ENCODE assay signal across 31 mouse cellular contexts in genomic region chr11:108013390-108013789, GRCm38 (mm10).
A peak's percentile ranks its signal among the peaks of the same experiment; 100 is the strongest.
DNase-seq lines count a peak whose midpoint lies in the region; ATAC-seq and TF ChIP-seq lines count a peak whose summit lies in the region.
"Had no signal": no experiment of that assay in that cellular context is flagged by ENCODE, and none has a peak within 500 bp of the region (broad histone marks: within the 10 kb centered on the region; RNA-seq: fewer than 3 reads in every experiment).

No protein-coding gene starts in this region.

- H3K4me1 ChIP-seq in hindbrain, embryonic 14.5 days (replicated peaks; ENCODE audit: control insufficient read depth, insufficient read depth, low read length) = no peaks in the 10 kb centered on the region; the same call in 1 of the 2 replicates
- peaks cover 17% of the 10 kb centered on the region for H3K4me1 ChIP-seq in hindbrain, embryonic 10.5 days (replicated peaks)
- H3K4me1 ChIP-seq in lung, embryonic 14.5 days (ENCODE audit: insufficient read depth) = no peaks in the 10 kb centered on the region
- no peaks in the 10 kb centered on the region for H3K4me1 ChIP-seq in midbrain, embryonic 16.5 days (ENCODE audit: control insufficient read depth, insufficient read depth, low read length)
- H3K4me1 ChIP-seq in midbrain, embryonic 11.5 days (ENCODE audit: control insufficient read depth, insufficient read depth, low read length) = no peaks in the 10 kb centered on the region
- H3K4me1 ChIP-seq: heart, embryonic 15.5 days; liver, embryonic 12.5 days had no signal

- WGBS in hindbrain, embryonic 14.5 days = 52% methylated on average over 5 of the region's 5 CpGs
- 47% methylated on average over 5 of the region's 5 CpGs for WGBS in hindbrain, embryonic 10.5 days
- 39% methylated on average over 5 of the region's 5 CpGs for WGBS in lung, embryonic 14.5 days
- 60% methylated on average over 5 of the region's 5 CpGs for WGBS in midbrain, embryonic 16.5 days
- 63% methylated on average over 5 of the region's 5 CpGs for WGBS in midbrain, embryonic 11.5 days

- H3K4me2 ChIP-seq in hindbrain, embryonic 14.5 days (replicated peaks) = no peak overlapping the region
- no peak overlapping the region for H3K4me2 ChIP-seq in lung, embryonic 14.5 days
- no peak overlapping the region for H3K4me2 ChIP-seq in midbrain, embryonic 16.5 days (ENCODE audit: low read length)
- no peak overlapping the region for H3K4me2 ChIP-seq in midbrain, embryonic 11.5 days
- H3K4me2 ChIP-seq: embryonic facial prominence, embryonic 13.5 days; heart, embryonic 15.5 days; limb, embryonic 13.5 days; liver, embryonic 12.5 days; midbrain, embryonic 13.5 days had no signal

- DNase-seq in hindbrain, embryonic 14.5 days (ENCODE audit: low spot score) = no peak
- no peak for DNase-seq in hindbrain, embryonic 10.5 days (ENCODE audit: low spot score)
- DNase-seq in lung, embryonic 14.5 days = peak; percentile 39
- DNase-seq in lung, postnatal 14 days = no peak
- DNase-seq in midbrain, embryonic 11.5 days (ENCODE audit: low spot score, missing footprints) = no peak
- DNase-seq in mesoderm, embryonic 11.5 days (ENCODE audit: low read depth, low spot score) = peak; percentile 35
- DNase-seq: adrenal gland, postnatal 10 days; B cell, adult 2 months; cerebellum, adult 11-12 months; cerebellum, adult 9-11 months; embryo, embryonic 11 days; gastrocnemius, adult 2 months; kidney, adult 9 months; kidney, postnatal 36 days; liver, postnatal 0 days; right cerebral cortex, adult 18-20 months; spleen, adult 18-20 months; thymus, postnatal 14 days had no signal

- H3K9ac ChIP-seq in hindbrain, embryonic 14.5 days = no peak overlapping the region
- H3K9ac ChIP-seq in lung, embryonic 14.5 days = no peak overlapping the region
- H3K9ac ChIP-seq in midbrain, embryonic 16.5 days (ENCODE audit: low read depth, low read length) = no peak overlapping the region
- H3K9ac ChIP-seq in midbrain, embryonic 11.5 days (ENCODE audit: low read length) = no peak overlapping the region
- H3K9ac ChIP-seq: embryonic facial prominence, embryonic 13.5 days; heart, embryonic 15.5 days; limb, embryonic 13.5 days; liver, embryonic 12.5 days; liver, postnatal 0 days; midbrain, embryonic 13.5 days had no signal

- TF ChIP-seq CTCF in lung, embryonic 14.5 days (IDR thresholded peaks at IDR 0.05; ENCODE audit: low read depth) = no peak

- ATAC-seq in hindbrain, embryonic 14.5 days (ENCODE audit: low FRiP score) = no peak
- peak; percentile 70; the same call in 1 of the 2 replicates for ATAC-seq in lung, embryonic 14.5 days (ENCODE audit: insufficient read depth)
- no peak for ATAC-seq in midbrain, embryonic 16.5 days
- ATAC-seq in midbrain, embryonic 11.5 days (ENCODE audit: low FRiP score) = no peak
- no peak for ATAC-seq in cerebellum, adult (ENCODE audit: insufficient number of reproducible peaks, low FRiP score, low TSS enrichment)
- ATAC-seq: forebrain, embryonic 16.5 days; intestine, embryonic 16.5 days; liver, embryonic 12.5 days; liver, postnatal 0 days; midbrain, embryonic 13.5 days had no signal

- H3K36me3 ChIP-seq in hindbrain, embryonic 14.5 days (replicated peaks; ENCODE audit: control insufficient read depth, insufficient read depth) = no peaks in the 10 kb centered on the region
- no peaks in the 10 kb centered on the region for H3K36me3 ChIP-seq in hindbrain, embryonic 10.5 days
- no peaks in the 10 kb centered on the region for H3K36me3 ChIP-seq in lung, embryonic 14.5 days (ENCODE audit: insufficient read depth)
- H3K36me3 ChIP-seq in midbrain, embryonic 16.5 days (ENCODE audit: control insufficient read depth, insufficient read depth, low read length) = no peaks in the 10 kb centered on the region
- H3K36me3 ChIP-seq in midbrain, embryonic 11.5 days (ENCODE audit: control insufficient read depth, insufficient read depth, low read length) = no peaks in the 10 kb centered on the region
- H3K36me3 ChIP-seq: embryonic facial prominence, embryonic 13.5 days; heart, embryonic 15.5 days; limb, embryonic 13.5 days; liver, embryonic 12.5 days; midbrain, embryonic 13.5 days had no signal

- no peaks in the 10 kb centered on the region for H3K9me3 ChIP-seq in hindbrain, embryonic 14.5 days (ENCODE audit: control insufficient read depth, low read length)
- H3K9me3 ChIP-seq in hindbrain, embryonic 10.5 days = no peaks in the 10 kb centered on the region
- no peaks in the 10 kb centered on the region for H3K9me3 ChIP-seq in lung, embryonic 14.5 days (ENCODE audit: low read depth, low read length)
- no peaks in the 10 kb centered on the region for H3K9me3 ChIP-seq in midbrain, embryonic 16.5 days (replicated peaks; ENCODE audit: control insufficient read depth, low read length, poor library complexity, severe bottlenecking)
- no peaks in the 10 kb centered on the region for H3K9me3 ChIP-seq in midbrain, embryonic 11.5 days (ENCODE audit: control insufficient read depth, low read length)
- H3K9me3 ChIP-seq: embryonic facial prominence, embryonic 13.5 days; heart, embryonic 15.5 days; limb, embryonic 13.5 days; liver, embryonic 12.5 days; midbrain, embryonic 13.5 days had no signal

- H3K4me3 ChIP-seq in hindbrain, embryonic 14.5 days (replicated peaks; ENCODE audit: low read length) = no peak overlapping the region
- H3K4me3 ChIP-seq in hindbrain, embryonic 10.5 days = no peak overlapping the region
- H3K4me3 ChIP-seq in lung, embryonic 14.5 days (ENCODE audit: low read depth, low read length) = no peak overlapping the region
- no peak overlapping the region for H3K4me3 ChIP-seq in midbrain, embryonic 16.5 days (ENCODE audit: low read depth, low read length)
- H3K4me3 ChIP-seq in midbrain, embryonic 11.5 days (ENCODE audit: low read depth, low read length) = no peak overlapping the region
- H3K4me3 ChIP-seq: embryonic facial prominence, embryonic 13.5 days; erythroblast, embryonic 14.5 days; gastrocnemius, adult 2 months; heart, embryonic 15.5 days; layer of hippocampus, adult 2 months; left cerebral cortex, adult 2 months; limb, embryonic 13.5 days; liver, embryonic 12.5 days; midbrain, embryonic 13.5 days had no signal

- H3K27me3 ChIP-seq in hindbrain, embryonic 14.5 days (ENCODE audit: control insufficient read depth, insufficient read depth, low read length) = no peaks in the 10 kb centered on the region
- H3K27me3 ChIP-seq in hindbrain, embryonic 10.5 days (ENCODE audit: insufficient read depth, poor library complexity, severe bottlenecking) = no peaks in the 10 kb centered on the region
- no peaks in the 10 kb centered on the region for H3K27me3 ChIP-seq in lung, embryonic 14.5 days (ENCODE audit: insufficient read depth, low read length)
- H3K27me3 ChIP-seq in midbrain, embryonic 16.5 days (ENCODE audit: control insufficient read depth, insufficient read depth, low read depth, low read length) = no peaks in the 10 kb centered on the region
- no peaks in the 10 kb centered on the region for H3K27me3 ChIP-seq in midbrain, embryonic 11.5 days (ENCODE audit: control insufficient read depth, insufficient read depth, low read length)
- H3K27me3 ChIP-seq: CH12.LX; embryonic facial prominence, embryonic 13.5 days; heart, embryonic 15.5 days; limb, embryonic 13.5 days; liver, embryonic 12.5 days; midbrain, embryonic 13.5 days had no signal

- peak overlapping the region; percentile 1; the same call in 1 of the 2 replicates for H3K27ac ChIP-seq in hindbrain, embryonic 14.5 days
- H3K27ac ChIP-seq in hindbrain, embryonic 10.5 days = no peak overlapping the region
- H3K27ac ChIP-seq in lung, embryonic 14.5 days (ENCODE audit: low read depth) = peak overlapping the region; percentile 16; the same call in 1 of the 2 replicates
- 0 out of 2 replicates have a peak overlapping the region, but pooled peaks have one; percentile 5 for H3K27ac ChIP-seq in midbrain, embryonic 16.5 days (ENCODE audit: low read length)
- H3K27ac ChIP-seq in midbrain, embryonic 11.5 days (ENCODE audit: low read depth, low read length) = no peak overlapping the region
- H3K27ac ChIP-seq: embryonic facial prominence, embryonic 13.5 days; gastrocnemius, adult 2 months; heart, embryonic 15.5 days; layer of hippocampus, adult 2 months; left cerebral cortex, adult 2 months; limb, embryonic 13.5 days; midbrain, embryonic 13.5 days had no signal

Comparison
In these comparisons a context has a peak if more than half of its experiments do, and no peak if none do; other contexts are left out.
1. DNase-seq: peak in lung, embryonic 14.5 days (single experiment) and mesoderm, embryonic 11.5 days (single experiment); none in hindbrain, embryonic 14.5 days (single experiment), hindbrain, embryonic 10.5 days (single experiment), lung, postnatal 14 days (single experiment) and midbrain, embryonic 11.5 days (single experiment).
2. H3K27ac ChIP-seq: peak in hindbrain, embryonic 14.5 days (single experiment), lung, embryonic 14.5 days (single experiment) and midbrain, embryonic 16.5 days (single experiment); none in hindbrain, embryonic 10.5 days (single experiment) and midbrain, embryonic 11.5 days (single experiment).